Mouse (Mus musculus) naive thymus-derived CD4-positive, alpha-beta T cell, adult 2 months (primary cell): ENCODE results near the gene Gtpbp3.

Experiments used
- DNase-seq: peaks from one replicate; pipeline ENCODE4 v3.0.0-alpha.2; 2011; ENCODE audit warnings: low read depth

Gene Gtpbp3

GRCm38 (mm10) chr8:71487691-71488445, at the start of gene Gtpbp3:
Gene Gtpbp3, plus strand, starts transcription at chr8:71488103.
- DNase-seq, result peak; percentile 81

- DNase-seq, result peak; percentile 85
Observed at GRCm38 (mm10) chr8:71441404-71441803, 46.5 kb upstream of the Gtpbp3 start.

- DNase-seq, result no peak
Observed at GRCm38 (mm10) chr8:71445096-71445495, 42.8 kb upstream of the Gtpbp3 start.

GRCm38 (mm10) chr8:71451337-71451736, 36.6 kb upstream of the Gtpbp3 start:
- DNase-seq, result no peak

- DNase-seq, result no peak
Observed at GRCm38 (mm10) chr8:71451777-71452176, 36.1 kb upstream of the Gtpbp3 start.

- no peak for DNase-seq
Observed at GRCm38 (mm10) chr8:71452669-71453068, 35.2 kb upstream of the Gtpbp3 start.

GRCm38 (mm10) chr8:71454668-71455067, 33.2 kb upstream of the Gtpbp3 start:
- DNase-seq, result no peak

- DNase-seq, result no peak
Observed at GRCm38 (mm10) chr8:71456906-71457305, 31.0 kb upstream of the Gtpbp3 start.

- DNase-seq, result no peak
Observed at GRCm38 (mm10) chr8:71457659-71458270, 30.1 kb upstream of the Gtpbp3 start.

GRCm38 (mm10) chr8:71460716-71461115, 27.2 kb upstream of the Gtpbp3 start:
- no peak for DNase-seq

GRCm38 (mm10) chr8:71461152-71461840, 26.6 kb upstream of the Gtpbp3 start:
- DNase-seq, result no peak

GRCm38 (mm10) chr8:71462191-71462590, 25.7 kb upstream of the Gtpbp3 start:
- no peak for DNase-seq

- peak; percentile 96 for DNase-seq
Observed at GRCm38 (mm10) chr8:71462786-71463185, 25.1 kb upstream of the Gtpbp3 start.

- peak; percentile 96 for DNase-seq
Observed at GRCm38 (mm10) chr8:71463188-71464033, 24.5 kb upstream of the Gtpbp3 start, which contains the start of gene Abhd8. Gene Abhd8, minus strand, starts transcription at chr8:71463655.

- DNase-seq, result peak; percentile 100
Observed at GRCm38 (mm10) chr8:71464513-71465500, 23.1 kb upstream of the Gtpbp3 start, which contains the start of gene Mrpl34. Gene Mrpl34, plus strand, starts transcription at chr8:71464959.

GRCm38 (mm10) chr8:71465733-71466132, 22.2 kb upstream of the Gtpbp3 start:
- no peak for DNase-seq

GRCm38 (mm10) chr8:71466198-71466597, 21.7 kb upstream of the Gtpbp3 start:
- DNase-seq, result no peak

- no peak for DNase-seq
Observed at GRCm38 (mm10) chr8:71467201-71467600, 20.7 kb upstream of the Gtpbp3 start.

- DNase-seq, result no peak
Observed at GRCm38 (mm10) chr8:71468001-71468400, 19.9 kb upstream of the Gtpbp3 start.

- DNase-seq, result peak; percentile 98
Observed at GRCm38 (mm10) chr8:71468916-71469315, 19.0 kb upstream of the Gtpbp3 start, which contains the start of gene Dda1. Gene Dda1, plus strand, starts transcription at chr8:71469199.

- DNase-seq, result peak; percentile 69
Observed at GRCm38 (mm10) chr8:71469411-71469810, 18.5 kb upstream of the Gtpbp3 start.
